Comparison of ENCODE assay signal across 17 mouse cellular contexts in genomic region chr5:3500957-3501563, GRCm38 (mm10). TPM values are rescaled to one million over a fixed set of nuclear protein-coding genes. Genes with fewer than 3 reads are reported as not detected.
A peak's percentile ranks its signal among the peaks of the same experiment; 100 is the strongest.
DNase-seq lines count a peak whose midpoint lies in the region; ATAC-seq and TF ChIP-seq lines count a peak whose summit lies in the region.
"Had no signal": no experiment of that assay in that cellular context is flagged by ENCODE, and none has a peak within 500 bp of the region (broad histone marks: within the 10 kb centered on the region; RNA-seq: fewer than 3 reads in every experiment).

No protein-coding gene starts in this region.

- DNase-seq in heart, adult 2 months = no peak
- DNase-seq in heart, embryonic 10.5 days (ENCODE audit: low spot score) = no peak
- no peak for DNase-seq in liver, postnatal 0 days
- no peak for DNase-seq in hindbrain, embryonic 11.5 days (ENCODE audit: low spot score)
- DNase-seq in layer of hippocampus, adult 2 months (ENCODE audit: low spot score in 2 of 2) = no peak
- DNase-seq: adrenal gland, postnatal 25 days; lung, adult 2 months; retina, postnatal 1 day had no signal

- no peaks in the 10 kb centered on the region for H3K9me3 ChIP-seq in heart, embryonic 10.5 days
- H3K9me3 ChIP-seq in megakaryocyte, embryonic 14.5 days = no peaks in the 10 kb centered on the region
- H3K9me3 ChIP-seq in liver, postnatal 0 days (ENCODE audit: low read length) = no peaks in the 10 kb centered on the region
- no peaks in the 10 kb centered on the region for H3K9me3 ChIP-seq in hindbrain, embryonic 11.5 days (ENCODE audit: control insufficient read depth, low read length)
- H3K9me3 ChIP-seq: embryonic facial prominence, embryonic 15.5 days; G1E; heart, embryonic 13.5 days; neural tube, embryonic 13.5 days had no signal

- peaks cover 21% of the 10 kb centered on the region for H3K4me1 ChIP-seq in heart, adult 2 months (ENCODE audit: control insufficient read depth, insufficient read depth, low read length)
- H3K4me1 ChIP-seq in heart, embryonic 10.5 days = peaks cover 24% of the 10 kb centered on the region
- H3K4me1 ChIP-seq in megakaryocyte, embryonic 14.5 days = peaks cover 100% of the 10 kb centered on the region
- H3K4me1 ChIP-seq in embryonic fibroblast, embryonic 13.5 days (ENCODE audit: control insufficient read depth, insufficient read depth, low read length) = peaks cover 26% of the 10 kb centered on the region
- H3K4me1 ChIP-seq in liver, postnatal 0 days (ENCODE audit: insufficient read depth) = peaks cover 53% of the 10 kb centered on the region
- H3K4me1 ChIP-seq in hindbrain, embryonic 11.5 days (replicated peaks; ENCODE audit: control insufficient read depth, insufficient read depth, low read length) = no peaks in the 10 kb centered on the region
- H3K4me1 ChIP-seq: embryonic facial prominence, embryonic 15.5 days had no signal

- WGBS in heart, adult 2 months = 53% methylated on average over 8 of the region's 8 CpGs
- 74% methylated on average over 8 of the region's 8 CpGs for WGBS in heart, embryonic 10.5 days
- 33% methylated on average over 8 of the region's 8 CpGs for WGBS in liver, postnatal 0 days (ENCODE audit: insufficient replicate concordance)
- 71% methylated on average over 8 of the region's 8 CpGs for WGBS in hindbrain, embryonic 11.5 days

- H3K27me3 ChIP-seq in heart, adult 2 months (ENCODE audit: control insufficient read depth, insufficient read depth, low read length) = no peaks in the 10 kb centered on the region
- H3K27me3 ChIP-seq in heart, embryonic 10.5 days (ENCODE audit: insufficient read depth, poor library complexity, severe bottlenecking) = no peaks in the 10 kb centered on the region
- H3K27me3 ChIP-seq in megakaryocyte, embryonic 14.5 days (replicated peaks) = no peaks in the 10 kb centered on the region
- H3K27me3 ChIP-seq in liver, postnatal 0 days (ENCODE audit: insufficient read depth, low read length) = no peaks in the 10 kb centered on the region
- H3K27me3 ChIP-seq in hindbrain, embryonic 11.5 days (ENCODE audit: control insufficient read depth, insufficient read depth, low read length) = no peaks in the 10 kb centered on the region
- H3K27me3 ChIP-seq: embryonic facial prominence, embryonic 15.5 days; heart, embryonic 13.5 days; neural tube, embryonic 13.5 days had no signal

- H3K4me2 ChIP-seq in liver, postnatal 0 days (ENCODE audit: low read depth, low read length) = peak overlapping the region; percentile 54
- H3K4me2 ChIP-seq in hindbrain, embryonic 11.5 days (replicated peaks; ENCODE audit: low read depth, low read length) = no peak overlapping the region
- H3K4me2 ChIP-seq: embryonic facial prominence, embryonic 15.5 days; heart, embryonic 13.5 days; neural tube, embryonic 13.5 days had no signal

- no peak for ATAC-seq in megakaryocyte, adult 5-6 weeks (ENCODE audit: poor library complexity, severe bottlenecking)
- peak; percentile 2; the same call in 1 of the 2 replicates for ATAC-seq in liver, postnatal 0 days
- ATAC-seq in hindbrain, embryonic 11.5 days (ENCODE audit: low FRiP score) = no peak
- ATAC-seq: forebrain, embryonic 14.5 days; hindbrain, embryonic 16.5 days had no signal

- H3K4me3 ChIP-seq in heart, adult 2 months = no peak overlapping the region
- no peak overlapping the region for H3K4me3 ChIP-seq in heart, embryonic 10.5 days
- H3K4me3 ChIP-seq in megakaryocyte, embryonic 14.5 days (replicated peaks) = peak overlapping the region; percentile 87
- no peak overlapping the region for H3K4me3 ChIP-seq in embryonic fibroblast, embryonic 13.5 days (ENCODE audit: insufficient read depth, low read length)
- H3K4me3 ChIP-seq in liver, postnatal 0 days (ENCODE audit: low read depth, low read length) = peak overlapping the region; percentile 15; the same call in 1 of the 2 replicates
- no peak overlapping the region for H3K4me3 ChIP-seq in hindbrain, embryonic 11.5 days (ENCODE audit: low read depth, low read length)
- H3K4me3 ChIP-seq in layer of hippocampus, adult 2 months = no peak overlapping the region
- H3K4me3 ChIP-seq: embryonic facial prominence, embryonic 15.5 days; heart, embryonic 13.5 days; neural tube, embryonic 13.5 days had no signal

- no peaks in the 10 kb centered on the region for H3K79me2 ChIP-seq in heart, adult 2 months (replicated peaks; ENCODE audit: control insufficient read depth, insufficient read depth, low read length)

- no peak for TF ChIP-seq POLR2A in heart, adult 2 months (IDR thresholded peaks at IDR 0.05; ENCODE audit: insufficient read depth, low read depth, low read length)
- TF ChIP-seq POLR2A in embryonic fibroblast, embryonic 13.5 days (IDR thresholded peaks at IDR 0.05; ENCODE audit: low read depth, low read length) = no peak

- TF ChIP-seq EP300 in heart, adult 2 months (IDR thresholded peaks at IDR 0.05; ENCODE audit: insufficient read depth, low read depth, low read length) = no peak
- no peak for TF ChIP-seq EP300 in liver, postnatal 0 days (IDR thresholded peaks at IDR 0.05; ENCODE audit: low read depth)

- peak overlapping the region; percentile 68 for H3K27ac ChIP-seq in heart, adult 2 months
- no peak overlapping the region; the same call in 1 of the 2 replicates for H3K27ac ChIP-seq in heart, embryonic 10.5 days
- peak overlapping the region; percentile 72; the same call in 1 of the 2 replicates for H3K27ac ChIP-seq in embryonic fibroblast, embryonic 13.5 days (ENCODE audit: insufficient read depth, low read length)
- peak overlapping the region; percentile 80 for H3K27ac ChIP-seq in liver, postnatal 0 days (ENCODE audit: low read depth)
- no peak overlapping the region for H3K27ac ChIP-seq in hindbrain, embryonic 11.5 days (ENCODE audit: low read depth, low read length)
- H3K27ac ChIP-seq in layer of hippocampus, adult 2 months = no peak overlapping the region
- H3K27ac ChIP-seq: embryonic facial prominence, embryonic 15.5 days; heart, embryonic 13.5 days; neural tube, embryonic 13.5 days had no signal

- peak overlapping the region; percentile 6; the same call in 1 of the 2 replicates for H3K9ac ChIP-seq in heart, adult 2 months (ENCODE audit: low read depth, low read length)
- H3K9ac ChIP-seq in liver, postnatal 0 days (replicated peaks) = peak overlapping the region; percentile 33; the same call in 1 of the 2 replicates
- H3K9ac ChIP-seq in hindbrain, embryonic 11.5 days (ENCODE audit: low read depth, low read length) = no peak overlapping the region
- H3K9ac ChIP-seq: embryonic facial prominence, embryonic 15.5 days; heart, embryonic 13.5 days; neural tube, embryonic 13.5 days had no signal

- intact Hi-C loops in heart, adult 2 months (cut with DNase I) = no loop called here

- no peak for TF ChIP-seq CTCF in heart, adult 2 months (IDR thresholded peaks at IDR 0.05)
- TF ChIP-seq CTCF in embryonic fibroblast, embryonic 13.5 days (IDR thresholded peaks at IDR 0.05; ENCODE audit: borderline replicate concordance, insufficient read depth, low read length) = no peak
- TF ChIP-seq CTCF in liver, postnatal 0 days (IDR thresholded peaks at IDR 0.05; ENCODE audit: low read depth) = no peak
- TF ChIP-seq CTCF in layer of hippocampus, adult 2 months (conservative IDR thresholded peaks at IDR 0.05) = no peak

- peaks cover 4% of the 10 kb centered on the region; the same call in 1 of the 2 replicates for H3K36me3 ChIP-seq in heart, adult 2 months (ENCODE audit: control insufficient read depth, insufficient read depth, low read length)
- H3K36me3 ChIP-seq in heart, embryonic 10.5 days = no peaks in the 10 kb centered on the region
- H3K36me3 ChIP-seq in megakaryocyte, embryonic 14.5 days (replicated peaks; ENCODE audit: low read length) = peaks cover 7% of the 10 kb centered on the region
- H3K36me3 ChIP-seq in liver, postnatal 0 days (replicated peaks; ENCODE audit: insufficient read depth, low read length) = no peaks in the 10 kb centered on the region
- no peaks in the 10 kb centered on the region for H3K36me3 ChIP-seq in hindbrain, embryonic 11.5 days (ENCODE audit: control insufficient read depth, insufficient read depth, low read length)
- H3K36me3 ChIP-seq: embryonic facial prominence, embryonic 15.5 days; heart, embryonic 13.5 days; neural tube, embryonic 13.5 days had no signal

RNA-seq across cellular contexts. Expression of gene Fam133b, which starts 42.6 kb away (rescaled TPM):
- total RNA-seq in heart, adult 2 months (2021) = 10 to 100 TPM; 11.3 to 12.1 TPM
- polyA plus RNA-seq in heart, adult 2 months (2012; rRNA removed) = 4.1 and 7.2 TPM in 2 replicates
- 15.8 and 19.3 TPM in 2 replicates for polyA plus RNA-seq in heart, embryonic 10.5 days (2016; fragmentation: Nextera tagmentation; extraction: Ambion mirVana)
- polyA plus RNA-seq in megakaryocyte, embryonic 14.5 days (2012; ENCODE audit: insufficient read depth, low replicate concordance) = 3.6 and 13.4 TPM in 2 replicates
- total RNA-seq in megakaryocyte, adult 5-6 weeks (2015) = 37.1 and 39.5 TPM in 2 replicates
- total RNA-seq in megakaryocyte, adult 5-6 weeks (2017) = 47.1 and 50.9 TPM in 2 replicates
- 23.2 and 30.0 TPM in 2 replicates for polyA plus RNA-seq in embryonic fibroblast, embryonic 13.5 days (2011; ENCODE audit: insufficient read length, low read depth, missing spikeins)
- polyA plus RNA-seq in liver, postnatal 0 days (2015; fragmentation: Nextera tagmentation; extraction: Ambion mirVana) = 10.6 and 11.1 TPM in 2 replicates
- polyA plus RNA-seq in hindbrain, embryonic 11.5 days (2014; fragmentation: Nextera tagmentation; extraction: Ambion mirVana) = 37.6 and 43.1 TPM in 2 replicates
- 10 to 100 TPM; 44.0 to 47.3 TPM for total RNA-seq in layer of hippocampus, adult 2 months (2021)

Comparison
In these comparisons a context has a peak if more than half of its experiments do, and no peak if none do; other contexts are left out.
1. H3K27ac ChIP-seq: peak in heart, adult 2 months (single experiment), embryonic fibroblast, embryonic 13.5 days (single experiment) and liver, postnatal 0 days (single experiment); none in heart, embryonic 10.5 days (single experiment), hindbrain, embryonic 11.5 days (single experiment) and layer of hippocampus, adult 2 months (single experiment).
2. H3K4me3 ChIP-seq: peak in megakaryocyte, embryonic 14.5 days (single experiment) and liver, postnatal 0 days (single experiment); none in heart, adult 2 months (single experiment), heart, embryonic 10.5 days (single experiment), embryonic fibroblast, embryonic 13.5 days (single experiment), hindbrain, embryonic 11.5 days (single experiment) and layer of hippocampus, adult 2 months (single experiment).